Mouse (Mus musculus): ENCODE measurements around the gene Fcgrt. TPM values are rescaled to one million over a fixed set of nuclear protein-coding genes. Genes with fewer than 3 reads are reported as not detected.

Gene Fcgrt
- polyA plus RNA-seq, 1 experiment = not detected

- no peak overlapping the region for H3K27ac ChIP-seq (ENCODE audit: insufficient read depth, low read depth, low read length)
- H3K4me3 ChIP-seq (ENCODE audit: insufficient read depth, low read depth, low read length) = peak overlapping the region; percentile 95
- WGBS = 6% methylated on average over 13 of the region's 13 CpGs
- TF ChIP-seq POLR2A (IDR thresholded peaks at IDR 0.05; ENCODE audit: insufficient read depth, low read depth, low read length) = no peak
- no peak for TF ChIP-seq CTCF (IDR thresholded peaks at IDR 0.05; ENCODE audit: insufficient read depth, low read depth, low read length)
- H3K4me1 ChIP-seq (ENCODE audit: control insufficient read depth, insufficient read depth, low read length) = peaks cover 33% of the 10 kb centered on the region
Measured at GRCm38 (mm10) chr7:45051601-45051974, 52.1 kb downstream of the Fcgrt start.

GRCm38 (mm10) chr7:45050945-45051600 lies 52.6 kb downstream of the Fcgrt start:
- Histone ChIP-seq H3K4me3 (ENCODE audit: insufficient read depth, low read depth, low read length) (peak overlapping the region; percentile 95), H3K27ac (ENCODE audit: insufficient read depth, low read depth, low read length) (no peak overlapping the region; the same call in 1 of the 2 replicates), H3K4me1 (ENCODE audit: control insufficient read depth, insufficient read depth, low read length) (peaks cover 33% of the 10 kb centered on the region)
- TF ChIP-seq POLR2A (IDR thresholded peaks at IDR 0.05; ENCODE audit: insufficient read depth, low read depth, low read length) (no peak), CTCF (IDR thresholded peaks at IDR 0.05; ENCODE audit: insufficient read depth, low read depth, low read length) (no peak)
- WGBS = 6% methylated on average over 16 of the region's 16 CpGs

- Histone ChIP-seq H3K27ac (ENCODE audit: insufficient read depth, low read depth, low read length) (no peak overlapping the region), H3K4me3 (ENCODE audit: insufficient read depth, low read depth, low read length) (no peak overlapping the region), H3K4me1 (ENCODE audit: control insufficient read depth, insufficient read depth, low read length) (peaks cover 33% of the 10 kb centered on the region)
- WGBS = 88% methylated on average over 23 of the region's 23 CpGs
- no peak for TF ChIP-seq CTCF (IDR thresholded peaks at IDR 0.05; ENCODE audit: insufficient read depth, low read depth, low read length)
- TF ChIP-seq POLR2A (IDR thresholded peaks at IDR 0.05; ENCODE audit: insufficient read depth, low read depth, low read length) = no peak
Measured at GRCm38 (mm10) chr7:45048923-45049657, 54.6 kb downstream of the Fcgrt start.

GRCm38 (mm10) chr7:45048001-45048890 lies 55.4 kb downstream of the Fcgrt start:
- Histone ChIP-seq H3K27ac (ENCODE audit: insufficient read depth, low read depth, low read length) (no peak overlapping the region), H3K4me3 (ENCODE audit: insufficient read depth, low read depth, low read length) (no peak overlapping the region), H3K4me1 (ENCODE audit: control insufficient read depth, insufficient read depth, low read length) (peaks cover 31% of the 10 kb centered on the region)
- WGBS = 82% methylated on average over 38 of the region's 38 CpGs
- TF ChIP-seq POLR2A (IDR thresholded peaks at IDR 0.05; ENCODE audit: insufficient read depth, low read depth, low read length) (no peak), CTCF (IDR thresholded peaks at IDR 0.05; ENCODE audit: insufficient read depth, low read depth, low read length) (no peak)

- Histone ChIP-seq H3K27ac (ENCODE audit: insufficient read depth, low read depth, low read length) (no peak overlapping the region), H3K4me3 (ENCODE audit: insufficient read depth, low read depth, low read length) (no peak overlapping the region), H3K4me1 (ENCODE audit: control insufficient read depth, insufficient read depth, low read length) (peaks cover 34% of the 10 kb centered on the region)
- 94% methylated on average over 14 of the region's 14 CpGs for WGBS
- TF ChIP-seq CTCF (IDR thresholded peaks at IDR 0.05; ENCODE audit: insufficient read depth, low read depth, low read length) (no peak), POLR2A (IDR thresholded peaks at IDR 0.05; ENCODE audit: insufficient read depth, low read depth, low read length) (no peak)
Measured at GRCm38 (mm10) chr7:45047491-45047890, 56.2 kb downstream of the Fcgrt start.

- no peak overlapping the region for H3K4me3 ChIP-seq (ENCODE audit: insufficient read depth, low read depth, low read length)
- 95% methylated on average over 26 of the region's 26 CpGs for WGBS
- peaks cover 32% of the 10 kb centered on the region for H3K4me1 ChIP-seq (ENCODE audit: control insufficient read depth, insufficient read depth, low read length)
- no peak overlapping the region for H3K27ac ChIP-seq (ENCODE audit: insufficient read depth, low read depth, low read length)
- TF ChIP-seq CTCF (IDR thresholded peaks at IDR 0.05; ENCODE audit: insufficient read depth, low read depth, low read length) (no peak), POLR2A (IDR thresholded peaks at IDR 0.05; ENCODE audit: insufficient read depth, low read depth, low read length) (no peak)
Measured at GRCm38 (mm10) chr7:45046853-45047350, 56.7 kb downstream of the Fcgrt start.

GRCm38 (mm10) chr7:45045741-45046140 lies 57.9 kb downstream of the Fcgrt start:
- no peak overlapping the region for H3K27ac ChIP-seq (ENCODE audit: insufficient read depth, low read depth, low read length)
- TF ChIP-seq POLR2A (IDR thresholded peaks at IDR 0.05; ENCODE audit: insufficient read depth, low read depth, low read length) = no peak
- TF ChIP-seq CTCF (IDR thresholded peaks at IDR 0.05; ENCODE audit: insufficient read depth, low read depth, low read length) = no peak
- no peak overlapping the region for H3K4me3 ChIP-seq (ENCODE audit: insufficient read depth, low read depth, low read length)
- peaks cover 23% of the 10 kb centered on the region for H3K4me1 ChIP-seq (ENCODE audit: control insufficient read depth, insufficient read depth, low read length)
- WGBS = 91% methylated on average over 22 of the region's 22 CpGs

- Histone ChIP-seq H3K4me3 (ENCODE audit: insufficient read depth, low read depth, low read length) (no peak overlapping the region), H3K4me1 (ENCODE audit: control insufficient read depth, insufficient read depth, low read length) (peaks cover 12% of the 10 kb centered on the region; the same call in 1 of the 2 replicates), H3K27ac (ENCODE audit: insufficient read depth, low read depth, low read length) (no peak overlapping the region)
- no peak for TF ChIP-seq CTCF (IDR thresholded peaks at IDR 0.05; ENCODE audit: insufficient read depth, low read depth, low read length)
- TF ChIP-seq POLR2A (IDR thresholded peaks at IDR 0.05; ENCODE audit: insufficient read depth, low read depth, low read length) = no peak
- WGBS = 93% methylated on average over 14 of the region's 14 CpGs
Measured at GRCm38 (mm10) chr7:45043307-45043706, 60.3 kb downstream of the Fcgrt start.

Other genes with a start within 250 kb of the Fcgrt start
- gene Pnkp, start 246.7 kb downstream of the Fcgrt start, polyA plus RNA-seq (2012; ENCODE audit: insufficient read depth, insufficient read length, low replicate concordance, missing spikeins) = not detected in 2 replicates
- not detected in 2 replicates for gene Ptov1, start 234.1 kb downstream of the Fcgrt start, polyA plus RNA-seq (2012; ENCODE audit: insufficient read depth, insufficient read length, low replicate concordance, missing spikeins)
- not detected in 2 replicates for gene Med25, start 211.1 kb downstream of the Fcgrt start, polyA plus RNA-seq (2012; ENCODE audit: insufficient read depth, insufficient read length, low replicate concordance, missing spikeins)
- not detected in 2 replicates for gene Fuz, start 207.8 kb downstream of the Fcgrt start, polyA plus RNA-seq (2012; ENCODE audit: insufficient read depth, insufficient read length, low replicate concordance, missing spikeins)
- not detected in 2 replicates for gene Ap2a1, start 174.4 kb downstream of the Fcgrt start, polyA plus RNA-seq (2012; ENCODE audit: insufficient read depth, insufficient read length, low replicate concordance, missing spikeins)
- gene Tsks, start 160.6 kb downstream of the Fcgrt start, polyA plus RNA-seq (2012; ENCODE audit: insufficient read depth, insufficient read length, low replicate concordance, missing spikeins) = not detected in 2 replicates
- gene Cpt1c, start 129.0 kb downstream of the Fcgrt start, polyA plus RNA-seq (2012; ENCODE audit: insufficient read depth, insufficient read length, low replicate concordance, missing spikeins) = not detected in 2 replicates
- not detected in 2 replicates for gene Prmt1, start 117.3 kb downstream of the Fcgrt start, polyA plus RNA-seq (2012; ENCODE audit: insufficient read depth, insufficient read length, low replicate concordance, missing spikeins)
- gene Irf3, start 106.2 kb downstream of the Fcgrt start, polyA plus RNA-seq (2012; ENCODE audit: insufficient read depth, insufficient read length, low replicate concordance, missing spikeins) = not detected in 2 replicates
- gene Bcl2l12, start 105.1 kb downstream of the Fcgrt start, polyA plus RNA-seq (2012; ENCODE audit: insufficient read depth, insufficient read length, low replicate concordance, missing spikeins) = not detected in 2 replicates
- not detected in 2 replicates for gene Scaf1, start 87.5 kb downstream of the Fcgrt start, polyA plus RNA-seq (2012; ENCODE audit: insufficient read depth, insufficient read length, low replicate concordance, missing spikeins)
- gene Rras, start 85.9 kb downstream of the Fcgrt start, polyA plus RNA-seq (2012; ENCODE audit: insufficient read depth, insufficient read length, low replicate concordance, missing spikeins) = not detected in 2 replicates
- gene Prr12, start 51.0 kb downstream of the Fcgrt start, polyA plus RNA-seq (2012; ENCODE audit: insufficient read depth, insufficient read length, low replicate concordance, missing spikeins) = not detected in 2 replicates
- not detected in 2 replicates for gene Nosip, start 41.4 kb downstream of the Fcgrt start, polyA plus RNA-seq (2012; ENCODE audit: insufficient read depth, insufficient read length, low replicate concordance, missing spikeins)
- not detected in 2 replicates for gene Prrg2, start 41.2 kb downstream of the Fcgrt start, polyA plus RNA-seq (2012; ENCODE audit: insufficient read depth, insufficient read length, low replicate concordance, missing spikeins)
- not detected in 2 replicates for gene Rcn3, start 11.6 kb downstream of the Fcgrt start, polyA plus RNA-seq (2012; ENCODE audit: insufficient read depth, insufficient read length, low replicate concordance, missing spikeins)
- 657 TPM in 1 of 2 replicates, not detected in the other for gene Rps11, start 20.6 kb upstream of the Fcgrt start, polyA plus RNA-seq (2012; ENCODE audit: insufficient read depth, insufficient read length, low replicate concordance, missing spikeins)
- 1,205 and 1,268 TPM in 2 replicates for gene Rpl13a, start 24.9 kb upstream of the Fcgrt start, polyA plus RNA-seq (2012; ENCODE audit: insufficient read depth, insufficient read length, low replicate concordance, missing spikeins)
- gene Gm45713, start 32.4 kb upstream of the Fcgrt start, polyA plus RNA-seq (2012; ENCODE audit: insufficient read depth, insufficient read length, low replicate concordance, missing spikeins) = not detected in 2 replicates
- gene Flt3l, start 32.6 kb upstream of the Fcgrt start, polyA plus RNA-seq (2012; ENCODE audit: insufficient read depth, insufficient read length, low replicate concordance, missing spikeins) = not detected in 2 replicates
- not detected in 2 replicates for gene Pih1d1, start 50.5 kb upstream of the Fcgrt start, polyA plus RNA-seq (2012; ENCODE audit: insufficient read depth, insufficient read length, low replicate concordance, missing spikeins)
- not detected in 2 replicates for gene Aldh16a1, start 50.7 kb upstream of the Fcgrt start, polyA plus RNA-seq (2012; ENCODE audit: insufficient read depth, insufficient read length, low replicate concordance, missing spikeins)
- gene Slc17a7, start 60.1 kb upstream of the Fcgrt start, polyA plus RNA-seq (2012; ENCODE audit: insufficient read depth, insufficient read length, low replicate concordance, missing spikeins) = not detected in 2 replicates
- gene Gfy, start 75.7 kb upstream of the Fcgrt start, polyA plus RNA-seq (2012; ENCODE audit: insufficient read depth, insufficient read length, low replicate concordance, missing spikeins) = not detected in 2 replicates
- gene Pth2, start 77.1 kb upstream of the Fcgrt start, polyA plus RNA-seq (2012; ENCODE audit: insufficient read depth, insufficient read length, low replicate concordance, missing spikeins) = not detected in 2 replicates
- gene Ccdc155, start 101.0 kb upstream of the Fcgrt start, polyA plus RNA-seq (2012; ENCODE audit: insufficient read depth, insufficient read length, low replicate concordance, missing spikeins) = not detected in 2 replicates
- gene Dkkl1, start 108.3 kb upstream of the Fcgrt start, polyA plus RNA-seq (2012; ENCODE audit: insufficient read depth, insufficient read length, low replicate concordance, missing spikeins) = not detected in 2 replicates
- not detected in 2 replicates for gene Tead2, start 111.9 kb upstream of the Fcgrt start, polyA plus RNA-seq (2012; ENCODE audit: insufficient read depth, insufficient read length, low replicate concordance, missing spikeins)
- gene Cd37, start 135.3 kb upstream of the Fcgrt start, polyA plus RNA-seq (2012; ENCODE audit: insufficient read depth, insufficient read length, low replicate concordance, missing spikeins) = not detected in 2 replicates
- gene Slc6a16, start 137.2 kb upstream of the Fcgrt start, polyA plus RNA-seq (2012; ENCODE audit: insufficient read depth, insufficient read length, low replicate concordance, missing spikeins) = not detected in 2 replicates
- not detected in 2 replicates for gene Slc6a21, start 173.7 kb upstream of the Fcgrt start, polyA plus RNA-seq (2012; ENCODE audit: insufficient read depth, insufficient read length, low replicate concordance, missing spikeins)
- not detected in 2 replicates for gene Trpm4, start 229.9 kb upstream of the Fcgrt start, polyA plus RNA-seq (2012; ENCODE audit: insufficient read depth, insufficient read length, low replicate concordance, missing spikeins)
- gene Hrc, start 231.4 kb upstream of the Fcgrt start, polyA plus RNA-seq (2012; ENCODE audit: insufficient read depth, insufficient read length, low replicate concordance, missing spikeins) = not detected in 2 replicates